Mouse (Mus musculus): ENCODE measurements around the gene Slc36a4. TPM values are rescaled to one million over a fixed set of nuclear protein-coding genes. Genes with fewer than 3 reads are reported as not detected.

The Slc36a4 gene
- polyA plus RNA-seq, 1 experiment from 2014 or later = 34.7 TPM

- no peaks in the 10 kb centered on the region for H3K27me3 ChIP-seq (replicated peaks; ENCODE audit: control insufficient read depth, insufficient read depth, low read length)
- no peak overlapping the region for H3K4me2 ChIP-seq (ENCODE audit: low read length)
- H3K9ac ChIP-seq (ENCODE audit: low read length) = 0 out of 2 replicates have a peak overlapping the region, but pooled peaks have one; percentile 3
- DNase-seq (ENCODE audit: low spot score) (no peak), ATAC-seq (no peak)
- no peak overlapping the region for H3K4me3 ChIP-seq (ENCODE audit: low read depth, low read length)
- no peaks in the 10 kb centered on the region for H3K4me1 ChIP-seq (ENCODE audit: control insufficient read depth, insufficient read depth, low read length)
- H3K36me3 ChIP-seq (ENCODE audit: control insufficient read depth, insufficient read depth, low read length) = no peaks in the 10 kb centered on the region
- no peaks in the 10 kb centered on the region for H3K9me3 ChIP-seq (replicated peaks; ENCODE audit: control insufficient read depth, low read length)
- 71% methylated on average over 5 of the region's 5 CpGs for WGBS
- H3K27ac ChIP-seq (ENCODE audit: low read depth, low read length) = no peak overlapping the region
These were observed 57.3 kb downstream of the Slc36a4 start for GRCm38 (mm10) chr9:15766821-15767220.

GRCm38 (mm10) chr9:15772766-15773165, 63.2 kb downstream of the Slc36a4 start:
- ATAC-seq (no peak), DNase-seq (ENCODE audit: low spot score) (no peak)
- Histone ChIP-seq H3K9me3 (replicated peaks; ENCODE audit: control insufficient read depth, low read length) (no peaks in the 10 kb centered on the region), H3K27ac (ENCODE audit: low read depth, low read length) (no peak overlapping the region; the same call in 1 of the 2 replicates), H3K4me3 (ENCODE audit: low read depth, low read length) (no peak overlapping the region), H3K27me3 (replicated peaks; ENCODE audit: control insufficient read depth, insufficient read depth, low read length) (0 out of 2 replicates have a peak, but pooled peaks cover 5% of the 10 kb centered on the region), H3K4me2 (ENCODE audit: low read length) (no peak overlapping the region), H3K9ac (ENCODE audit: low read length) (no peak overlapping the region), H3K4me1 (ENCODE audit: control insufficient read depth, insufficient read depth, low read length) (peaks cover 12% of the 10 kb centered on the region; the same call in 1 of the 2 replicates), H3K36me3 (ENCODE audit: control insufficient read depth, insufficient read depth, low read length) (no peaks in the 10 kb centered on the region)
- 91% methylated on average over 12 of the region's 12 CpGs for WGBS

GRCm38 (mm10) chr9:15773426-15773825, 63.9 kb downstream of the Slc36a4 start:
- 0 out of 2 replicates have a peak, but pooled peaks cover 5% of the 10 kb centered on the region for H3K27me3 ChIP-seq (replicated peaks; ENCODE audit: control insufficient read depth, insufficient read depth, low read length)
- peak; percentile 31 for DNase-seq (ENCODE audit: low spot score)
- H3K4me2 ChIP-seq (ENCODE audit: low read length) = no peak overlapping the region
- WGBS = 41% methylated on average over 3 of the region's 4 CpGs
- no peaks in the 10 kb centered on the region for H3K9me3 ChIP-seq (replicated peaks; ENCODE audit: control insufficient read depth, low read length)
- H3K36me3 ChIP-seq (ENCODE audit: control insufficient read depth, insufficient read depth, low read length) = no peaks in the 10 kb centered on the region
- H3K9ac ChIP-seq (ENCODE audit: low read length) = no peak overlapping the region
- peaks cover 12% of the 10 kb centered on the region; the same call in 1 of the 2 replicates for H3K4me1 ChIP-seq (ENCODE audit: control insufficient read depth, insufficient read depth, low read length)
- no peak overlapping the region for H3K27ac ChIP-seq (ENCODE audit: low read depth, low read length)
- H3K4me3 ChIP-seq (ENCODE audit: low read depth, low read length) = no peak overlapping the region
- no peak for ATAC-seq

GRCm38 (mm10) chr9:15774911-15775310, 65.4 kb downstream of the Slc36a4 start:
- Histone ChIP-seq H3K9me3 (replicated peaks; ENCODE audit: control insufficient read depth, low read length) (no peaks in the 10 kb centered on the region), H3K4me3 (ENCODE audit: low read depth, low read length) (no peak overlapping the region), H3K9ac (ENCODE audit: low read length) (no peak overlapping the region), H3K4me1 (ENCODE audit: control insufficient read depth, insufficient read depth, low read length) (peaks cover 12% of the 10 kb centered on the region; the same call in 1 of the 2 replicates), H3K4me2 (ENCODE audit: low read length) (no peak overlapping the region), H3K27ac (ENCODE audit: low read depth, low read length) (no peak overlapping the region), H3K36me3 (ENCODE audit: control insufficient read depth, insufficient read depth, low read length) (no peaks in the 10 kb centered on the region), H3K27me3 (replicated peaks; ENCODE audit: control insufficient read depth, insufficient read depth, low read length) (0 out of 2 replicates have a peak, but pooled peaks cover 5% of the 10 kb centered on the region)
- ATAC-seq (peak; percentile 97), DNase-seq (ENCODE audit: low spot score) (peak; percentile 95)
- 11% methylated on average over 1 of the region's 1 CpGs for WGBS

- no peaks in the 10 kb centered on the region for H3K9me3 ChIP-seq (replicated peaks; ENCODE audit: control insufficient read depth, low read length)
- H3K27ac ChIP-seq (ENCODE audit: low read depth, low read length) = no peak overlapping the region
- no peak overlapping the region for H3K4me3 ChIP-seq (ENCODE audit: low read depth, low read length)
- H3K9ac ChIP-seq (ENCODE audit: low read length) = no peak overlapping the region
- DNase-seq (ENCODE audit: low spot score) = no peak
- no peaks in the 10 kb centered on the region for H3K4me1 ChIP-seq (ENCODE audit: control insufficient read depth, insufficient read depth, low read length)
- H3K27me3 ChIP-seq (replicated peaks; ENCODE audit: control insufficient read depth, insufficient read depth, low read length) = no peaks in the 10 kb centered on the region
- ATAC-seq = no peak
- no peak overlapping the region for H3K4me2 ChIP-seq (ENCODE audit: low read length)
- no peaks in the 10 kb centered on the region for H3K36me3 ChIP-seq (ENCODE audit: control insufficient read depth, insufficient read depth, low read length)
- WGBS = 57% methylated on average over 4 of the region's 4 CpGs
These were observed 72.4 kb downstream of the Slc36a4 start for GRCm38 (mm10) chr9:15781936-15782335.

GRCm38 (mm10) chr9:15786192-15786591, 76.7 kb downstream of the Slc36a4 start:
- 84% methylated on average over 3 of the region's 3 CpGs for WGBS
- Histone ChIP-seq H3K27ac (ENCODE audit: low read depth, low read length) (no peak overlapping the region), H3K4me2 (ENCODE audit: low read length) (no peak overlapping the region), H3K27me3 (replicated peaks; ENCODE audit: control insufficient read depth, insufficient read depth, low read length) (no peaks in the 10 kb centered on the region), H3K9ac (ENCODE audit: low read length) (no peak overlapping the region), H3K9me3 (replicated peaks; ENCODE audit: control insufficient read depth, low read length) (no peaks in the 10 kb centered on the region), H3K36me3 (ENCODE audit: control insufficient read depth, insufficient read depth, low read length) (no peaks in the 10 kb centered on the region), H3K4me3 (ENCODE audit: low read depth, low read length) (no peak overlapping the region), H3K4me1 (ENCODE audit: control insufficient read depth, insufficient read depth, low read length) (no peaks in the 10 kb centered on the region)
- ATAC-seq (no peak), DNase-seq (ENCODE audit: low spot score) (no peak)

GRCm38 (mm10) chr9:15786610-15787009, 77.1 kb downstream of the Slc36a4 start:
- DNase-seq (ENCODE audit: low spot score) (no peak), ATAC-seq (no peak)
- Histone ChIP-seq H3K4me2 (ENCODE audit: low read length) (no peak overlapping the region), H3K9me3 (replicated peaks; ENCODE audit: control insufficient read depth, low read length) (no peaks in the 10 kb centered on the region), H3K36me3 (ENCODE audit: control insufficient read depth, insufficient read depth, low read length) (no peaks in the 10 kb centered on the region), H3K4me1 (ENCODE audit: control insufficient read depth, insufficient read depth, low read length) (no peaks in the 10 kb centered on the region), H3K27ac (ENCODE audit: low read depth, low read length) (no peak overlapping the region), H3K27me3 (replicated peaks; ENCODE audit: control insufficient read depth, insufficient read depth, low read length) (no peaks in the 10 kb centered on the region), H3K4me3 (ENCODE audit: low read depth, low read length) (no peak overlapping the region), H3K9ac (ENCODE audit: low read length) (no peak overlapping the region)
- WGBS = 77% methylated on average over 2 of the region's 2 CpGs

- no peaks in the 10 kb centered on the region for H3K4me1 ChIP-seq (ENCODE audit: control insufficient read depth, insufficient read depth, low read length)
- no peak overlapping the region for H3K4me2 ChIP-seq (ENCODE audit: low read length)
- no peak overlapping the region for H3K9ac ChIP-seq (ENCODE audit: low read length)
- no peaks in the 10 kb centered on the region for H3K36me3 ChIP-seq (ENCODE audit: control insufficient read depth, insufficient read depth, low read length)
- no peak for ATAC-seq
- no peaks in the 10 kb centered on the region for H3K27me3 ChIP-seq (replicated peaks; ENCODE audit: control insufficient read depth, insufficient read depth, low read length)
- WGBS = 92% methylated on average over 9 of the region's 9 CpGs
- H3K27ac ChIP-seq (ENCODE audit: low read depth, low read length) = no peak overlapping the region
- DNase-seq (ENCODE audit: low spot score) = no peak
- no peaks in the 10 kb centered on the region for H3K9me3 ChIP-seq (replicated peaks; ENCODE audit: control insufficient read depth, low read length)
- no peak overlapping the region for H3K4me3 ChIP-seq (ENCODE audit: low read depth, low read length)
These were observed 82.5 kb downstream of the Slc36a4 start for GRCm38 (mm10) chr9:15792076-15792475.
